Mouse (Mus musculus): ENCODE results near the gene Ide.

The Ide gene

GRCm38 (mm10) chr19:37265333-37266103, 72.1 kb downstream of the Ide start:
- peak; percentile 90 for DNase-seq (ENCODE audit: low spot score)

- peak; percentile 7 for DNase-seq (ENCODE audit: low spot score)
These were observed 73.4 kb downstream of the Ide start for GRCm38 (mm10) chr19:37263943-37264897.

DNA sequence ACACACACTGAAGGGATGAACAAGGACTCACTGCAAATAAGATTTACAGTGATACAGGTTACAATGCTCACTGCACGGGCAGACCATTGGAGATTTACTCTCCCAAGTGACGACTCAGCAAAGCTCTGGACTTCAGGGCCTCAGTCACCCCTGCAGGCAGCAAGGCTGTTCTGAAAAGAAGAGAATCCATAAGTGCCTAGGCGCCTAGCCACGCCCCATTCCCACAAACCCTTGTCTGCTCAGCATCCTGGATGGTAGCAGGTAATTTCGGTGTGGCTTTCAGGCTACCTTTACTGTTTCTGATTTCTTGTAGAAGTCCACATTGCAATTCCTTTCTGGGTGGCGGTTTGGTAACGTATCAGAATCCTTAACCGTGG, 74.1 kb downstream of the Ide start:
- no peak for DNase-seq (ENCODE audit: low spot score)

DNA sequence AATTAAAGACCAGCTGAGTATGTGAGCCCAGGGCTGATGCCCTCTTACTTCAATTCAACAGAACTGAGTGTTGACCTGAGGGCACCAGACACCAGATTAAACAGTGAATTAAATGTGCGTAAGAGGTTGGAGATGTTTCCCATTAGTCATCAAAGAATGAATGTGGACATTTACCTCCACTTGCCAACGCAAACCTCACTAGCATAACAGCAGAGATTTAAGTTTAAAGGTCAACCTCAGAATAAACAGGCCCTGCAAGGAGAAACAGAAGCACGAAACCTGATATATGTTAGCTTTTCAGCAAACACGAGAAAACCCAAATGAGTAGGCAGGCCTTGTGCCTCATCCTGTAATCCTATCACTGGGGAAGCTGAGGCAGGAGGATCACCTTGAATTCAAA, 75.3 kb downstream of the Ide start:
- DNase-seq (ENCODE audit: low spot score): peak; percentile 7

DNA sequence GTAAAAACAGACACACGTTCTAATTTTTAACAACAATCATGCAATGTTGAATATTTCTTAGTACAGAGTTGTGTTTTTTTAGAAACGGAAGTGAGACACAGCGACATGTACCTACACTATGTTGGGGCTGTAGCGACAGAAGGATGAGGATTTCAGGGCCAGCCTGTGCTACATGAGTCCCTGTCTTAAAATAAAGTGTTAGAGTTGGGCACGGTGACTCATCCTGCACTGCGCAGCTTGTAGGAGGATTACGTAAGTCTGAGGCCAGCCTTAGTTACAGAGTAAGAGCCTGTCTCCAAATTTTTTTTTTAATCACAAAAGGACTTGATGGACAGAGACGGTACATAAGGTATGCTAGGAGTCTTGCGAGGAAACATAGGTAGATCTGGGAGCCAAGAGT, 82.3 kb downstream of the Ide start:
- DNase-seq (ENCODE audit: low spot score): no peak

GRCm38 (mm10) chr19:37252104-37252503, 85.5 kb downstream of the Ide start:
- no peak for DNase-seq (ENCODE audit: low spot score)

GRCm38 (mm10) chr19:37248199-37248598, 89.5 kb downstream of the Ide start:
- DNase-seq (ENCODE audit: low spot score): no peak

GRCm38 (mm10) chr19:37246859-37247258, 90.8 kb downstream of the Ide start:
- DNase-seq (ENCODE audit: low spot score): no peak

DNA sequence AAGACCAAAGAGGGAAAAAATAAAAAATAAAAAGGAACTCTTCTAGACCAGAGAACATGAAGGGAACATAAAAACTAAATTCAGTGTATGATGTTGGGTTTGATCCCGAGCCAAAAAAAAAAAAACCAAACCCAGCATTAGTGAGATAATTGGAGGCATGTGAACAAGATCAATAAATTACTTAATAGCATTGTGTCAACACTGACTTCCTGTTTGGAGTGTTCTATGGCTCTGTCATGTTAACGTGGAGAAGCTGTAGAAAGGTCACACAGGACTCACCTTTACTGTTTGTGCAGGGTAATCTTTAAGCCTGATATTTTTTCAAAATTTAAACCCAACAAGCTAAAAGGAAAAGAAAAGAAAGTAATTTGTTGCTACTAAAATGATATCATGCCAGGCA, 94.9 kb downstream of the Ide start:
- no peak for DNase-seq (ENCODE audit: low spot score)

- peak; percentile 23 for DNase-seq (ENCODE audit: low spot score)
These were observed 96.5 kb downstream of the Ide start for GRCm38 (mm10) chr19:37241201-37241600.

GRCm38 (mm10) chr19:37239096-37239495, 98.6 kb downstream of the Ide start:
- DNase-seq (ENCODE audit: low spot score): peak; percentile 87

DNA sequence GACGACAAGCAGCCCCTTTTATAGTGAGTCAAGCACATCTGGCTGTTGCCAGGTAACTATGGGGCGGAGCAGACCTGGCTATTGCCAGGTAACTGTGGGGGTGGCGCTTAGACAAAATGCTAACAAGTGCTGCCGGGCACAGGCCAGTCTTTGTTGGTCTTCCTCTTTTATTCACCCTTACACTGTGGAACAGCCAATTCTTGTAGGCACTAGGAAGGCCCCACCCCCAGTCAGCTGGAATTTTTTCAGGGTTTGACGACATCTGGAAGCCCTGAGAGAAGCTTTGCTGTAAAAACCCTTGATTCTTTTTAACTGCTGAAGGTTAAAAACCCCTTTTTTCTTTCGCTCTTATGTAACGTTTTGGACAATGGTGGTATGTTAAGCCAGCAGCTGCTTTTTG, 99.0 kb downstream of the Ide start:
- no peak for DNase-seq (ENCODE audit: low spot score)

DNA sequence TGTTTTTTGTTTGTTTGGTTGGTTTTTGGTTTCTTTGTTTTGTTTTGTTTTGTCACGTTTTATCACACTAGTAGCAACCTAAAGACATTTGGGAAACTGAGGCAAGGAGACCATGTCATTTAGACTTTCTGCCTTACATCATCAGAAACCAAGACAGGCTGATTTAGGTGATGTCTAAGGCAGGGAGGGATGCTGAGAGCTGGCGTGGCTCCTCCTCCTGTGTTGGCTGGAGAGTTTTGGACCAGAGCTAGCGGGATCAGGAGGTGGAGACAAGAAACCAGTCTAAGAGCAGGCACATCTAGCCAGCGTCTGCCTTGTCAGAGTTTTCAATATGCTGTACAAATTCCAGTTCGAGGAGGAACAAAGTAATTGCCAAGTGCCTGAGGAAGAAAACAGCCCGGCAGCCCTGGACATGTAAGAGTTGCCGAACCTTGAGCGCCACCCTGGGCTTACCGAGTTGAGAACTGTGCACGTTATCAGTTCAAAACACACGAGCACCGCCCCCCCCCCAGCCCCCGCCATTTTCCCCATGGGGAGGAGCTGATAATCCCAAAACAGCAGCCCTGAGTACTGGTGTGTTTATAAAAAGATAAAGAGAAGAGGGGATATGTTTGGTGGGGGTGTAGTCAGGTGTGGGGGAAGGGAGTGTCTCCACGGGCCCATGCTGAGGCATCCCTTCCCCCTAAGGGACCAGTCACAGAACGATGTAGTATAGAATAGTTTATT, 99.8 kb downstream of the Ide start:
- peak; percentile 11 for DNase-seq (ENCODE audit: low spot score)

GRCm38 (mm10) chr19:37237306-37237705, 100.3 kb downstream of the Ide start:
- DNase-seq (ENCODE audit: low spot score): no peak

DNA sequence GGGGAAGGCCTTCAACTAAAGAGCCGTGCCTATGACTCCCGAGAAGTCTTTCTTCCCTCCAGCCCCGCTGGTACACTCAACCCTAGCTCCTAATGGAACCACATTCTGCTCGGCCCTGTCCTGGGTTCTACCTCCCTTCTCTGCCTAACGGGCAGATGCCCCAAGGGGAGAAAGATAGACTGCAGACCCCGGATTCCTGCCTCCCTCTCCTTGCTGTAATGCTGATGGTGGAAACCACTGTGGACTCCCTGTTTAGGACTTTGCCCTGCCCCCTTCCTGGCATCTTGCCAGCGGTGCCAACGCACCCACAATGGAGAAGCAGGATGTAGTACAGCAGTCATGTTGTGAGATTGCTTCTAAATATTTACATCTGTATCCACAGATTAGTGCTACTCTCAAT, 101.8 kb downstream of the Ide start:
- DNase-seq (ENCODE audit: low spot score): no peak

DNA sequence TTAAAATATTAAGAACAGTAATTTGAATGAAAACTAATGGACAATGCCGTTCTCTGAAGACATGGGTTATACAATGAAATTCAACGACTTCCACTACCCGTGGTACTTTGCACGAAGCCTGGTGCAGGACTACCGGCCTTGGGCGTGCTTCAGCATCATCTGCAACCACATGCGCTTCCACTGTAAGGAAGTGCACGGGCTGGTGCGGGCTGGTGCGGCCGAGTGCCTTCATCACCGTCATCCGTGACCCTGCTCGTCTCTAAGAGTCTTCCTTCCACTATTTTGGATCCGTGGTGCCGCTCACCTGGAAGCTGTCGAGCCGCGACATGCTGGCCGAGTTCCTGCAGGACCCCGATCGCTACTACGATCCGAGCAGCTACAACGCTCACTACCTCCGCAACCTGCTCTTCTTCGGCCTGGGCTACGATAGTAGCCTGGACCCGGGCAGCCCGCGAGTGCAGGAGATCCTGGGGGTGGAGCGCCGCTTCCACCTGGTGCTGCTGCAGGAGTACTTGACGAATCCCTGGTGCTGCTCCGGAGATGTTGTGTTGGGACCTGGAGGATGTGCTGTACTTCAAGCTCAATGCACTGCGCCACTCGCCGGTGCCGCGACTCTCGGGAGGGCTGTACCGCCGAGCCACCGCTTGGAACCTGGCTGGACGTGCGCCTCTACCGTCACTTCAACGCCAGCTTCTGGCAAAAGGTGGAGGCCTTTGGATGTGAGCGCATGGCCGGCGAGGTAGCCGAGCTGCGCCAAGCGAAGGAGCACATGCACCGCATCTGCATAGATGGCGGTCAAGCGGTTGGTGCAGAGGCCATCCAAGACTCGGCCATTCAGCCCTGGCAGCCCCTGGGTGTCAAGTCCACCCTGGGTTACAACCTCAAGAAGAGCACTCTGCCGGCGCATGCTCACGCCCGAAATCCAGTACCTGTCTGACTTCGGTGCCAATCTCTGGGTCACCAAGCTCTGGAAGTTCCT, 103.8 kb downstream of the Ide start:
- DNase-seq (ENCODE audit: low spot score): peak; percentile 62

DNA sequence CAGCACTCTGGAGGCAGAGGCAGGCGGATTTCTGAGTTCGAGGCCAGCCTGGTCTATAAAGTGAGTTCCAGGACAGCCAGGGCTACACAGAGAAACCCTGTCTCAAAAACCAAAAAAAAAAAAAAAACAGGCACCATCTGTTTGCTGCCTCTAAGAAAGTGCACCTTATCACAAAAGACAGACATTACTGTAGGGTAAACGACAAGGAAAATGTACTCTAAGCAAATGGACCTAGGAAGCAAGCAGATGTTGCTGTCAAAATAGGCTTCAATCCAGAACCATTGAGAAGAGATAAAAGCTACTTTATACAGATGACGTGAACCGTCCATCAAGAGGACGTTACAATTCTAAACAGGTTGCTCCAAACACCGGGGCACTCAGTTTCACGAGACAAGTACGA, 105.1 kb downstream of the Ide start:
- DNase-seq (ENCODE audit: low spot score): peak; percentile 5

- no peak for DNase-seq (ENCODE audit: low spot score)
These were observed 112.3 kb downstream of the Ide start for GRCm38 (mm10) chr19:37225197-37225862.

Measured in embryo, embryonic 10 days (tissue).